Mouse (Mus musculus): ENCODE measurements around the gene Pla2g12b. TPM values are rescaled to one million over a fixed set of nuclear protein-coding genes. Genes with fewer than 3 reads are reported as not detected.
"Not testable (repeated sequence)": the region's sequence is repeated elsewhere in the genome, so short reads cannot be mapped to it uniquely, and the experiment has no call there.

The Pla2g12b gene
- polyA plus RNA-seq, 1 experiment from 2014 or later: not detected

GRCm38 (mm10) chr10:59378728-59379127 lies 24.7 kb upstream of the Pla2g12b start:
- Histone ChIP-seq H3K27me3 (no peaks in the 10 kb centered on the region), H3K9ac (replicated peaks) (no peak overlapping the region), H3K4me3 (no peak overlapping the region), H3K27ac (replicated peaks) (no peak overlapping the region), H3K4me2 (replicated peaks) (no peak overlapping the region), H3K36me3 (peaks cover 12% of the 10 kb centered on the region; the same call in 1 of the 2 replicates), H3K9me3 (no peaks in the 10 kb centered on the region), H3K4me1 (no peaks in the 10 kb centered on the region)
- ATAC-seq (ENCODE audit: low FRiP score, low read depth): no peak
- WGBS: 87% methylated on average over 4 of the region's 4 CpGs

GRCm38 (mm10) chr10:59379927-59380326 lies 23.5 kb upstream of the Pla2g12b start:
- no peak for ATAC-seq (ENCODE audit: low FRiP score, low read depth)
- 67% methylated on average over 3 of the region's 3 CpGs for WGBS
- Histone ChIP-seq H3K9me3 (no peaks in the 10 kb centered on the region), H3K9ac (replicated peaks) (no peak overlapping the region), H3K4me2 (replicated peaks) (no peak overlapping the region), H3K27ac (replicated peaks) (no peak overlapping the region), H3K27me3 (no peaks in the 10 kb centered on the region), H3K36me3 (0 out of 2 replicates have a peak, but pooled peaks cover under 1% of the 10 kb centered on the region), H3K4me3 (no peak overlapping the region), H3K4me1 (no peaks in the 10 kb centered on the region)

GRCm38 (mm10) chr10:59380411-59380821 lies 23.0 kb upstream of the Pla2g12b start:
- no peaks in the 10 kb centered on the region for H3K9me3 ChIP-seq
- H3K27me3 ChIP-seq: no peaks in the 10 kb centered on the region
- 90% methylated on average over 2 of the region's 2 CpGs for WGBS
- H3K4me1 ChIP-seq: no peaks in the 10 kb centered on the region
- no peak overlapping the region for H3K9ac ChIP-seq (replicated peaks)
- H3K4me3 ChIP-seq: no peak overlapping the region
- ATAC-seq (ENCODE audit: low FRiP score, low read depth): no peak
- no peak overlapping the region for H3K4me2 ChIP-seq (replicated peaks)
- H3K27ac ChIP-seq (replicated peaks): no peak overlapping the region
- no peaks in the 10 kb centered on the region for H3K36me3 ChIP-seq

GRCm38 (mm10) chr10:59381563-59381962 lies 21.9 kb upstream of the Pla2g12b start:
- not testable (repeated sequence) for H3K27ac ChIP-seq (replicated peaks); H3K4me2 ChIP-seq (replicated peaks); H3K4me1 ChIP-seq; H3K9me3 ChIP-seq; H3K36me3 ChIP-seq; H3K9ac ChIP-seq (replicated peaks); ATAC-seq (ENCODE audit: low FRiP score, low read depth); H3K27me3 ChIP-seq; H3K4me3 ChIP-seq
- 82% methylated on average over 7 of the region's 10 CpGs for WGBS

- Histone ChIP-seq H3K4me1 (no peaks in the 10 kb centered on the region), H3K36me3 (no peaks in the 10 kb centered on the region), H3K27ac (replicated peaks) (no peak overlapping the region), H3K4me2 (replicated peaks) (no peak overlapping the region), H3K4me3 (no peak overlapping the region), H3K9ac (replicated peaks) (no peak overlapping the region), H3K27me3 (no peaks in the 10 kb centered on the region), H3K9me3 (peaks cover 12% of the 10 kb centered on the region; the same call in 1 of the 2 replicates)
- ATAC-seq (ENCODE audit: low FRiP score, low read depth): no peak
- WGBS: 93% methylated on average over 8 of the region's 8 CpGs
Measured at GRCm38 (mm10) chr10:59386951-59387350, 16.5 kb upstream of the Pla2g12b start.

- Histone ChIP-seq H3K36me3 (no peaks in the 10 kb centered on the region), H3K27ac (replicated peaks) (no peak overlapping the region), H3K4me3 (no peak overlapping the region), H3K4me2 (replicated peaks) (no peak overlapping the region), H3K4me1 (no peaks in the 10 kb centered on the region), H3K9ac (replicated peaks) (no peak overlapping the region), H3K27me3 (no peaks in the 10 kb centered on the region), H3K9me3 (peaks cover 12% of the 10 kb centered on the region; the same call in 1 of the 2 replicates)
- 93% methylated on average over 3 of the region's 3 CpGs for WGBS
- no peak for ATAC-seq (ENCODE audit: low FRiP score, low read depth)
Measured at GRCm38 (mm10) chr10:59389652-59390051, 13.8 kb upstream of the Pla2g12b start.

- no peak for ATAC-seq (ENCODE audit: low FRiP score, low read depth)
- peaks cover 12% of the 10 kb centered on the region; the same call in 1 of the 2 replicates for H3K9me3 ChIP-seq
- H3K9ac ChIP-seq (replicated peaks): no peak overlapping the region
- no peaks in the 10 kb centered on the region for H3K27me3 ChIP-seq
- H3K36me3 ChIP-seq: no peaks in the 10 kb centered on the region
- no peak overlapping the region for H3K27ac ChIP-seq (replicated peaks)
- H3K4me3 ChIP-seq: no peak overlapping the region
- H3K4me2 ChIP-seq (replicated peaks): no peak overlapping the region
- WGBS: 72% methylated on average over 4 of the region's 4 CpGs
- no peaks in the 10 kb centered on the region for H3K4me1 ChIP-seq
Measured at GRCm38 (mm10) chr10:59391907-59392306, 11.6 kb upstream of the Pla2g12b start.

- not testable (repeated sequence) for H3K9me3 ChIP-seq; H3K4me3 ChIP-seq; H3K4me1 ChIP-seq; H3K9ac ChIP-seq (replicated peaks); H3K27me3 ChIP-seq; H3K27ac ChIP-seq (replicated peaks); H3K36me3 ChIP-seq; H3K4me2 ChIP-seq (replicated peaks); ATAC-seq (ENCODE audit: low FRiP score, low read depth)
- WGBS: 94% methylated on average over 12 of the region's 25 CpGs
Measured at GRCm38 (mm10) chr10:59395461-59395860, 8.0 kb upstream of the Pla2g12b start, which contains the start of gene Gm10273. Gm10273 (plus strand) TSS chr10:59395632.

GRCm38 (mm10) chr10:59403793-59404149 lies 311 bp downstream of the Pla2g12b start:
- H3K9me3 ChIP-seq: no peaks in the 10 kb centered on the region
- no peak overlapping the region for H3K4me2 ChIP-seq (replicated peaks)
- ATAC-seq (ENCODE audit: low FRiP score, low read depth): no peak
- no peak overlapping the region for H3K27ac ChIP-seq (replicated peaks)
- no peaks in the 10 kb centered on the region for H3K27me3 ChIP-seq
- WGBS: 82% methylated on average over 10 of the region's 10 CpGs
- no peaks in the 10 kb centered on the region for H3K36me3 ChIP-seq
- H3K4me3 ChIP-seq: no peak overlapping the region
- H3K4me1 ChIP-seq: no peaks in the 10 kb centered on the region
- H3K9ac ChIP-seq (replicated peaks): no peak overlapping the region

GRCm38 (mm10) chr10:59408499-59408898 lies 5.0 kb downstream of the Pla2g12b start:
- no peak overlapping the region for H3K9ac ChIP-seq (replicated peaks)
- ATAC-seq (ENCODE audit: low FRiP score, low read depth): no peak
- no peaks in the 10 kb centered on the region for H3K9me3 ChIP-seq
- no peak overlapping the region for H3K4me2 ChIP-seq (replicated peaks)
- H3K36me3 ChIP-seq: no peaks in the 10 kb centered on the region
- no peaks in the 10 kb centered on the region for H3K4me1 ChIP-seq
- no peak overlapping the region for H3K27ac ChIP-seq (replicated peaks)
- no peaks in the 10 kb centered on the region for H3K27me3 ChIP-seq
- 80% methylated on average over 6 of the region's 6 CpGs for WGBS
- H3K4me3 ChIP-seq: no peak overlapping the region

GRCm38 (mm10) chr10:59410264-59410663 lies 6.8 kb downstream of the Pla2g12b start:
- Histone ChIP-seq H3K4me1 (no peaks in the 10 kb centered on the region), H3K4me2 (replicated peaks) (no peak overlapping the region), H3K27me3 (no peaks in the 10 kb centered on the region), H3K9me3 (no peaks in the 10 kb centered on the region), H3K4me3 (no peak overlapping the region), H3K36me3 (no peaks in the 10 kb centered on the region), H3K27ac (replicated peaks) (no peak overlapping the region), H3K9ac (replicated peaks) (no peak overlapping the region)
- no peak for ATAC-seq (ENCODE audit: low FRiP score, low read depth)
- 86% methylated on average over 12 of the region's 12 CpGs for WGBS

- Histone ChIP-seq H3K27me3 (no peaks in the 10 kb centered on the region), H3K9ac (replicated peaks) (no peak overlapping the region), H3K4me2 (replicated peaks) (no peak overlapping the region), H3K4me3 (no peak overlapping the region), H3K9me3 (no peaks in the 10 kb centered on the region), H3K36me3 (no peaks in the 10 kb centered on the region), H3K4me1 (no peaks in the 10 kb centered on the region), H3K27ac (replicated peaks) (no peak overlapping the region)
- ATAC-seq (ENCODE audit: low FRiP score, low read depth): no peak
- 88% methylated on average over 4 of the region's 4 CpGs for WGBS
Measured at GRCm38 (mm10) chr10:59413711-59414110, 10.3 kb downstream of the Pla2g12b start.

GRCm38 (mm10) chr10:59416623-59417022 lies 13.2 kb downstream of the Pla2g12b start:
- no peak overlapping the region for H3K9ac ChIP-seq (replicated peaks)
- H3K27ac ChIP-seq (replicated peaks): no peak overlapping the region
- no peak overlapping the region for H3K4me2 ChIP-seq (replicated peaks)
- H3K27me3 ChIP-seq: no peaks in the 10 kb centered on the region
- H3K36me3 ChIP-seq: no peaks in the 10 kb centered on the region
- no peak for ATAC-seq (ENCODE audit: low FRiP score, low read depth)
- H3K9me3 ChIP-seq: no peaks in the 10 kb centered on the region
- WGBS: 86% methylated on average over 3 of the region's 3 CpGs
- no peak overlapping the region for H3K4me3 ChIP-seq
- H3K4me1 ChIP-seq: no peaks in the 10 kb centered on the region

All from midbrain, embryonic 12.5 days (tissue).